Mouse (Mus musculus) mesoderm, embryonic 11.5 days (tissue): ENCODE data around the gene Ip6k3.

Source experiments
- DNase-seq: peaks from one replicate; pipeline ENCODE4 v3.0.0-alpha.2; 2012; ENCODE audit warnings: low read depth, low spot score

Gene Ip6k3

GRCm38 (mm10) chr17:27182401-27182800 lies 14.8 kb upstream of the Ip6k3 start:
- DNase-seq = no peak

GRCm38 (mm10) chr17:27181666-27182065 lies 14.1 kb upstream of the Ip6k3 start:
- no peak for DNase-seq

DNA sequence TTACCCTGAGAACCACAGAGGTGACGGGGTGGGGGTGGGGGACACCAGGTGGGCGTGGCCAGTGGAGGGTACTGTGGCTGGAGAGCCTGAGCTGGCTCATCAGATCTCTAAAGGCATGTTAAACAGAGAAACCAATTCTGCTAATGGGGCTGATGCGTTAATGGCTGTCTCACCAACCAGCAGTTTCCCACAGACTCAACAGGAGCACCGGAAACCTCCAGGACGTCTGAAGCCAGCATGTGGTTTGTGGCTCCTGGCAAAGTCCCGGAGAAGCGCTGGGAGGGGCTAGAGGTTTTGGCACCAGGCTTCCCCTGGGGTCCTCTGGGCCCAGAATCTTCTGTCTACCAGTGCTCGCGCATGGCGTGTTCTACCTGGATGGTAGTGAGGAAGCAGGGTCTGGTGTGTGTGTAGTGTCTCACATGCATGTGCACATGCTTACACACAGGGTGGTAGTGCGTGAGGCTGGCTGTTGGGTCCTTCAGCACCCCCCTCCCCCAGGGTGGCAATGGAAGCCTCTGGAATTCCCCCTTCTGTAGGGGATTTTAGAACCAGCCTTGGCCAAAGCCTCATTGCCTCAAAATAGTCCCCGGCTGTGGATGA lies 12.2 kb upstream of the Ip6k3 start:
- no peak for DNase-seq

DNA sequence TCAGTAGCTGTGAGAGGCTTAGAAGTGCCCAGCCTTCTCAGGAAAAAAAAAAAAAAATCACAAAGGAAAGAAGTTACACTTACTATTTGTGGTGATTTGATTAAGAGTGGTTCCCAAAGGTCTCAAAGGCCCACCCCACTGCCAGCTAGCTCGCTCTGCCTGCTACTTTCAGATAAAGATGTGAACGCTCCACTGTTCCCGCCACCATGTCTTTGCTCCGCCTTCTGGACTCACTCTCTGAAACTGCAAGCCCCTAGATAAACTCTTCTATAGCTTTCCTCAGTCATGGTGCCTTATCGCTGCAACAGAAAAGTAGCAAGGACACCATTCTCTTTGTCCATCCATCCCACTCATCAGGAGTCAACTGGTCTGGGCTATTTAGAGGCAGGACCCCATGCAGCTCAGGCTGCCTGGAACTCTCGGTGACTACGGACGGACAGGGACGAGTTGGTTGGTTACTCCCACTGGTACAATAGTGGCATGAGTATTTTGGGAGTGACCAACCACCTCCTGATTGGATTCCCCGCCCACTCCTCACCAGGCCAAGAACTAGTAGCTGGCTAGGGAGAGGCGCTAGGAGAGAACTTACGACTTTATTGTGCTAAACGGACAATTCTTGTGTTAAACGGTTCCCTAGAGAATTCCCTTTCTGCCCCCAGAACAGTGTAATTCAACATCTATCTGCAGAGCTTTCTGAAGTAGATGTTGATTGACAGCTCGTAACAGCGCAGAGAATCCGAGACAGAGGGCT lies 11.0 kb upstream of the Ip6k3 start:
- no peak for DNase-seq

GRCm38 (mm10) chr17:27178019-27178418 lies 10.4 kb upstream of the Ip6k3 start:
- no peak for DNase-seq

GRCm38 (mm10) chr17:27176754-27177153 lies 9.2 kb upstream of the Ip6k3 start:
- DNase-seq = no peak

GRCm38 (mm10) chr17:27176287-27176686 lies 8.7 kb upstream of the Ip6k3 start:
- no peak for DNase-seq

DNA sequence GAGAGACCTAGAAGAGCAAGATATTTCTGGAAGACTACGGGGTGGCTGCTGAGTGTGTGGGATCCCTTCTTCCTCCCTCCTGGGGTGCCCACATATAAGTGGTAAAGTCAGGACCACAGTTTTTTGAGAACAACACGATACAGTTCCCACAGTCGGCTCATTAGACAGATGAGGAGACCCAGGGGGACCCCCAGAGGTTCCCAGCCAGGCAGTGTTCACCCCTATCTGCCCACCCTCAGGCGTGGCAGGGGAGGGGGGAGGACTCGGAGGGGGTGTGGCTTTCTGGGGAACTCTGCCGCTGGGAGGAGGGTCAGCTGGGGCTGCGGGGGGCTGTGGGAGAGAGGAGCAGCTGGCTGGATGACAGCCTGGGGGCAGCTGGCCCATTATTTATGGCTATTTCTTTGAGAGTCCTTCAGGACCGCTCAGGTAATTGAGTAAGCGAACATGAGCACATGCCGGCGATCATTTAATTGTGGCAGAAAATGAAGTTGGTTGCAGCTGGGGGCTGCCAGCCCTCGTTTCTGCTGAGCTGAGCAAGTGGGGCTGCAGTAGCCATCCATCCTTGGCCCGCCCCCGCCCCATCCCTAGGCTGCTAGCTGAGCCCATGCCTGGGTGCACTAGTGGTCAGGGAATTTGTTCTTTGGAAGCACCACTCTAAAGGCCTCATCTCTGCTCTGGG lies 7.7 kb upstream of the Ip6k3 start:
- peak; percentile 71 for DNase-seq

- no peak for DNase-seq
These were observed 6.1 kb upstream of the Ip6k3 start for GRCm38 (mm10) chr17:27173715-27174114.

DNA sequence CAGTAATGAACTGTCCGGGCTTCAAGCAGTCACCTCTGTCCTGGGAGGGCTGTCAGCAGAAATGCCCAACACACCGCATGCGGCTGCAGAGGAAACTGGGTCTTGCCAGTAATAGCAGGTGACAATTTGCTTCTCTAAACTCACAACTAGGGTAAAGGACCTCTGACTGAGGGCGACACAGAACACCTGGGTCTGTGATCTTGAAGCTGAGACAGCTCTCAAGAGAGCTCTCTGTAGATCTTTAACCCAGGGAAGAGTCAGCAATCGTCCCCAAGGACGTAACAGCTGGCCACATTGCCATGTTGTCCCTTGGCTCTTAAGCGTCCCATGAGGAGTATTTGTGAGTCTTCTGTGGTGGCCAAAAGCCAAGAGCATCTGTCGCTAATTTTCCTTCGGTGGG lies 4.9 kb upstream of the Ip6k3 start:
- no peak for DNase-seq

- no peak for DNase-seq
These were observed 3.5 kb upstream of the Ip6k3 start for GRCm38 (mm10) chr17:27171121-27171520.

DNA sequence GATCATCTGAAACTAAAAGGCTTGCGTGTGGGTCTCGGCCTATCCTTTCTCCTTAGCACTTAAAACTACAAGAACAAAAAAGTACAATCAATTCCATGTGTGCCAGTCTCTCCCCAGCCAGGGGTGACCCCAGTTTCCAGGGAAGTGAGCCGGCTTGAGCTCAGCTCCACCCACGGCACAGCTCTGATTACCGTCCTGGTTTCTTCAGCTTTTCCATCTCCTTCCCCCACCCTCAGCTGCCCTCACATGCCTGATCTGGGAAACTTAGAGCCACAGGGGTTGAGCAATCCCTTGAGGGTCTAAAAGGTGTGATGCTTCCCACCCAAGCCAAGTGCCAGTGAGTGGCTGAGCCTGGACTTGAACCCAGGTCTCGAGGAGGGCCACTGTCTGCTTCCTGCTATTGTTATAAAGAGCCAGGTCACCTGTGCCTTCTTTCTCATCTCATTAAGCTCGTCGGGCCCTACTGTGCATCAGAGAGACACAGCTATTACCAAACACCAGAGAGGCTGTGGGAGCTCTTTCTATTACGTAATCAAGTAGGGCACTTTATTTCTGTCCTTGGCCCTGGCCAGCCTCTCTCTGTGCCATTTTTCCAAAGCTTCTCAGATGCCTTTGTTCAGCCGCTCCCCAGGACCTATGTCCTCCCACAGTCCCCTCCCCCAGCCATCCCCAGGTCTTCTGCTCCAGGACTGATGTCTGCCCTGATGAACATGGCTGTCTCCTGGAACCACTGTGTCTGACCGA lies 2.5 kb upstream of the Ip6k3 start:
- no peak for DNase-seq

DNA sequence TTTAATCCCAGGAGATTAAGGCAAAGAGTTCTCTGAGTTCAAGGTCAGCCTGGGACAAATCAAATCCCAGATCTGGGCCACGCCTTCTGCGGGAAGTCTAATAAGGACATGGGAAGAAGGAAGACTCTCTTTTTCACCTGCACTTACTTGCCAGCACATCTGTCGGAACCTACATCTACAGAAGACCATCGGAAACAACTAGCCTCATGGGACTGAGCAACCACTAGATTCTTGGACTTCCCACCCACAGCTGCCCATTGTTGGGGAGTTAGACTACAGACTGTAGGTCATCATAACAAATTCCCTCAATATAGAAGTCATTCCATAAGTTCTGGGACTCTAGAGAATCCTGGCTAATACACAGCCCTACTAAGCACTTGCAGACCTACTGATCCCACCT lies 974 bp upstream of the Ip6k3 start:
- DNase-seq = no peak

DNA sequence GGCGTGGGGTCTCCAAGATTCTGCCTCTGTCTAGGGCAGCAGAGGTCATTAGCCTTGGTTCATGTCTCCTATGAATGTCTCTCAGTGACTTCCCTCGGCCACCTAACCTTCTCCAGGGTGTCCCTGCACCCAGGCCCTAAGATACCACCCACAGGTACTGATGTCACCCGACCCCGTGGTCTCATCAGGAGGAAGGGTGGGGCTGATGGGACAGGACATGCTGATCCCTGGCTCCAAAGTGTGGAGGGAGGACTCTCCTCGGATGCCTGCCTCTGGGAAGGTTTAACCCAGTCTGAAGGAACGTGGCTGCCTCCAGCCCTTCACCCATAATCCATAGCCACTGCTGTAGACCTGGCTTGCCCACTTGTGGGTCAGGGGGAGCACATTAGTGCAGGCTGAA lies 694 bp downstream of the Ip6k3 start:
- no peak for DNase-seq

GRCm38 (mm10) chr17:27165054-27165773 lies 2.4 kb downstream of the Ip6k3 start:
- peak; percentile 45 for DNase-seq

DNA sequence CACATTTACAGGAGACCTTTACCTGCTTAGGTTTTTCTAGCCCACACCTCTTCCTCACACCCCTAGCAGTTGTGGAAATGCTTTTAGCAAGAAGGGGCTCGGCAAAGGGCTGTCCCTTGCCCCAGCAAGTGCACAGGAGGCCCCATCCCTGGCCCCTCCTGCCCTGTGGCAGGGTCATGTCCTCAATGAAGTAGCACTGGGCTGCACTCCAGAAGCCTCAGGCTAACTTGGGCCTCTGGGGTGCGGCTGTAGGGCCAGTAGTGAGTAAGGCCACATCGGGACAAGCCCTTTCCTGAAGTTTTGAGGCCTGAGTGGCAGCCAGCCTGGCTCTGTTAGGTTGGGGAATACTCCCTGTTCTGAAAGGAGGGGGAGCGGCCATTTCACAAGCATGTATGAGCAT lies 6.7 kb downstream of the Ip6k3 start:
- no peak for DNase-seq

DNA sequence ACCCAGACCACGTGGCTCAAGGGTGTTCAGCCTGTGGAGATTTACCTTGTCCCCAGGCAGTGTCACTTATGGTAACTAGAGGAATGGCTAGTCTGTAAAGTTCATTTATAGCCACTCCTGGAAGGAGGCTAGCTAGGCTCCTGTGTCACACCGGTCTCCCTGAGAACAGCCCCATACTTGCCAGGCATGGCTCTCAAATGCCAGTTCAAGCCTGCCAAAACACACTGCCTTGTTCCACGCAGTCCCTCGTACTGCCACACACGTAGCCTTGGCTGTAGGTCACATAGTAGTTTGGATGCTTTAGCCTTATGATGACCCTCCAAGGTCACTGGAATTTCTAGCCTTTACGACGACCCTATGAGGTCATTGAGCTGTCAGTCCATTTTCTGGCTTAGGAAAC lies 8.4 kb downstream of the Ip6k3 start:
- no peak for DNase-seq

DNA sequence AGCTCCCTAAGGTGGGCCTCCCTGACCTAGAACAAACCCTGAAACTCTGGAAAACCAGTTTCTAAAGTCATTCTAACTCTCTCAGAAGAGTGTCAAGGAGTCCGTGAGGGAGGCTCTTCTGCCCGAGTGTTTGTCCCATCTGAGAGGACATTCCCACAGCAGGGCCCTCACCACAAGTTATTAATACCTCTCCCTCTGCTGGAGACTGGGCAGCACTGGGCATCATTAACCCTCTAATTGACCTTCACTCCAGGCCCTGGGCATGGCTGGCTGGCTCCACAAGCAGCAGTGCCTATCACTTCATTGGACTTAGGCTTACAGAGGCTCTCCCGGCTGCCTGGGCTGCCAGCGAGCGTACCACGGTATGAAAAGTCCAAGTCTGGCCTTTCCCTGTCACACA lies 9.2 kb downstream of the Ip6k3 start:
- DNase-seq = no peak

DNA sequence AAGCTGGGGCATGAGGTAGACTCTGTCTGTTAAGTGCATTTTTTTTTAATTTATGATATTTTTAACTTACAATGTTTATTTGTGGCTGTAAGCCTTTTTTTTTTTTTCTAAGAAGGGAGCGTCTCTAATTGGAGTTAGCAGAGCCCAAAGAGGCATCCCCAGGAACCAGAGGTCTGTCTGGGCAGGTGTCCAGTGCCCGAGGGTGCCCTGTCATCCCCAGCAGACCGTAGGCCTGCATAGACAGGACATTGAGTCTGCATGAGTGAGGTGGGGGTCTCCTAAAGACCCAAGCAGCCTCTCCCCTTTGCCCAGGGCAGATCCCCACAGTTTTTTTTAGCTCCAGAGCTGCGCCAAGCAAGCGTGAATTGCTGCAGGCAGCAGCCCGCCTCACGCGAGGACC lies 11.8 kb downstream of the Ip6k3 start:
- DNase-seq = no peak

DNA sequence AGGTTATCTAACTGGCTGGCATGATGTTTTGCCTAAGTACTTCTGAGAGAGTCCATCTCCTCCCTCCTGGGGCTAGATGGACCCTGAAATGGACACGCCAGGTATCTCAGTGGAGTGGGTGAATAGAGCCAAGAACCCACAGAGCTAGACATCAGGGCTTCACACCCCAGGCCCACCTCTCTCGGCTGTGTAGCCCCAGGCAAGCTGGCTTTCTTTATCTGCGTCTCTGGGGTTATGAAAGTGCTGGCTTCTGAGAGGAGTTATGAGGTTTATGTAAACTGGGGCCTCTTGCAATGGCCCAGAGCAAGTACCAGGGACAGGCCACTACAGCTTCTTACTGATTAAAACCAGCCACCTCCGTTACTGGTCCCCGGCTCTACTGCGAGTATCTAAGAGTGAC lies 12.7 kb downstream of the Ip6k3 start:
- no peak for DNase-seq

- DNase-seq = no peak
These were observed 13.3 kb downstream of the Ip6k3 start for GRCm38 (mm10) chr17:27154256-27154655.

DNA sequence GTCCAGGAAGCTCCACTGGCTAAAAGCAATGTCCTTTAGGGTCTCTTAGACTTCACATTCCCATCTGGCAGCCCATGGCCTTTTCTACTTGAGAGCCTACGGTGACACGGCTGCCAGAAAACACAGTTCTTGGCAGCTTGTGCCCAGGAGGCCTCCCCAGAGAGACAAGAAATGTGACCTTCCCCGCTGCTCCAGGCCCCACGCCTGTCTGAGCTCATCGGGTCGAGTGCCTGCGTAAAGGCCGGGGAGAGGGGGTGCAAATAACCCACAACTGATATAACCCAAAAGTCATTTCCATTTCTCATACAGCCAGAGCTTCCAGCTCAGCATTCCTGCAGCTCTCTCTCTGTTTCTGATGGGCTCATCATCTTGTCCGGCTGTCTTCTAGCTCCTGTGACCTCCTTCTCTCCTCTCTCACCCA lies 13.8 kb downstream of the Ip6k3 start:
- no peak for DNase-seq
